Mouse (Mus musculus): ENCODE results near the gene Sat2. TPM values are rescaled to one million over a fixed set of nuclear protein-coding genes. Genes with fewer than 3 reads are reported as not detected.

The Sat2 gene
- polyA plus RNA-seq, 1 experiment from 2014 or later: 18.1 TPM

DNA sequence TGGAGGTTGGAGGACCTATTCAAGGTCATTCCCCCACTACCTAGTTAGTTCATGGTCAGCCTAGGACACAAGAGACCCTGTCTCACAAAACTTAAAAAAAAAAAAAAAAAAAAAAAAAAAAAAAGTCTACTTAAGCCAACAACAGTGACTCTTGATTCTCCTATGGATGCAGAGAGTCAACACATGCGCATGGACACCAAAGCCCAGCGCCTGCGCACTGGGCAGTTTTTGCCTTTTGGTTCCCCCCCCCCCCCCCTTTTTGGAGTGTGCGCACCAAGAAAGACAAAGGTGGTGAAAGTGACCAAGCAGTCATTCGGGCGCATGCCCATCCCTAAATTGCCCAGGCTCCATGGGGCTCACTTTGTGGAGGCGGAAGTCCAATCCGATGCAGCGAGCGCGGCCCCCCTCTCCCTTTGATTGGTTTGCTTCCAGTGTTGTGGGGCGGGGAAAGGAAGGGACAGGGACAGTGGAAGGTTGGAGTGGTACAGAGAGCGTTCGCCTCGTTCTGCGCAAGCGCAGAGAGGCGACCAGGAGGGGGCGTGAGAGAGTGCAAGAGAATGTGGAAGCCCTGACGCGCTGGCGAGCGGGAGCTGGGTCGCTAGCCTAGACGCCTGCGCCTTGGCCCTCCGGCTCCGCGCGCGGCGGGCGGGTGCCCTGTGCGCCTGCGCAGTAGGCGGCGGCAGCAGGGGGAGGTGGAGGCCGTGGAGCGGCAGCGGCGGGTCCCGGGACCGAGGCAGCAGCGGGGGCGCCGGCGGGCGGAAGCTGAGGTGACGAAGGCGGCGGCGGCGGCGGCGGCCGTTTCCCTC, 10.7 kb downstream of the Sat2 start, which contains the start of gene Fxr2:
Fxr2 (plus strand) TSS at position 707 of the 806 bp plus-strand sequence.
- WGBS: under 1% methylated on average over 37 of the region's 56 CpGs
- H3K27me3 ChIP-seq (ENCODE audit: control insufficient read depth, insufficient read depth, low read length): no peaks in the 10 kb centered on the region
- peak; percentile 99 for ATAC-seq (ENCODE audit: insufficient read depth, low FRiP score)

DNA sequence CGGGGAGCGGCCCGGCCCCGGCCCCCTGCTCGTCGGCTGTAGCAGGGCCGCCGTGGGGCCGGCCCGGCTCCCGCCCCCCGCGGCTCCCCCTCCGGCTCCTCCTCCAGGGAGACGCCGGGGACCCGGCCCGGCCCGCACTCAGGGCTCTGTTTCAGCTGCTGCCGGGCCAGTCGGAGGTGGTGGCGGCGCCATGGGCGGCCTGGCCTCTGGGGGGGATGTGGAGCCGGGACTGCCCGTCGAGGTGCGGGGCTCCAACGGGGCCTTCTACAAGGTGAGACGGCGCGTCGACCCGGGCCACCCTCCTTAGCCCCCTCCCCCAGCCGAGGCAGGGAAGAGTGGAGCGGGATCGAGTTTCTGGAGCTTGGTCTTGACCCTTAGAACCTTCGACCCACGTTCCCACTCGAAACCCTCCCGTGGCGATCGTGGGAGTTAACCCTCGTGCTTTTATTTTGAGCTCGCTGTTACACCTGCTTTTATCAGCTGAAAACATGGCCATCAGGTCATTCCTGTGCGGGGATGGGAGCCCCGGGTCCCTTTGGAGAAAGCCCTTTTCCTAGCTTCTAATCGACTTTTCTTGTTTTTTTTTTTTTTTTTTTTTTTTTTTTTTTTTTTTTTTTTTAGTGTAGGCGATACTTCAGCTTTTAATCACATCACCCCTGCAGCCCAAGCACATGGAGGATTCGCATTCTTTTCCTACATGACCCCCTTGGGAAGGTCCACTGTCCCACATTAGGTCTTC, 11.5 kb downstream of the Sat2 start:
- peak overlapping the region; percentile 73 for H3K4me2 ChIP-seq (ENCODE audit: low read depth, low read length)
- WGBS: 1% methylated on average over 43 of the region's 50 CpGs
- H3K36me3 ChIP-seq (ENCODE audit: control insufficient read depth, insufficient read depth, low read length): no peaks in the 10 kb centered on the region
- H3K4me3 ChIP-seq (replicated peaks; ENCODE audit: low read length): peak overlapping the region; percentile 98
- no peaks in the 10 kb centered on the region for H3K27me3 ChIP-seq (ENCODE audit: control insufficient read depth, insufficient read depth, low read length)
- H3K4me1 ChIP-seq (ENCODE audit: control insufficient read depth, insufficient read depth, low read length): peaks cover 13% of the 10 kb centered on the region
- peak overlapping the region; percentile 99 for H3K9ac ChIP-seq (ENCODE audit: low read length)
- no peaks in the 10 kb centered on the region for H3K9me3 ChIP-seq (replicated peaks; ENCODE audit: control insufficient read depth, low read length)
- H3K27ac ChIP-seq (ENCODE audit: low read length): peak overlapping the region; percentile 97
- peak; percentile 70 for ATAC-seq (ENCODE audit: insufficient read depth, low FRiP score)

More for the DNA sequence above, 10.7 kb downstream of the Sat2 start, which contains the start of gene Fxr2:
- Histone ChIP-seq H3K4me3 (replicated peaks; ENCODE audit: low read length) (peak within 1 kb of the TSS; percentile 98), H3K4me2 (ENCODE audit: low read depth, low read length) (peak within 1 kb of the TSS; percentile 73), H3K4me1 (ENCODE audit: control insufficient read depth, insufficient read depth, low read length) (peaks cover 13% of the 10 kb centered on the region), H3K9ac (ENCODE audit: low read length) (peak within 1 kb of the TSS; percentile 99), H3K36me3 (ENCODE audit: control insufficient read depth, insufficient read depth, low read length) (no peaks in the 10 kb centered on the region), H3K9me3 (replicated peaks; ENCODE audit: control insufficient read depth, low read length) (no peaks in the 10 kb centered on the region), H3K27ac (ENCODE audit: low read length) (peak within 1 kb of the TSS; percentile 97)

DNA sequence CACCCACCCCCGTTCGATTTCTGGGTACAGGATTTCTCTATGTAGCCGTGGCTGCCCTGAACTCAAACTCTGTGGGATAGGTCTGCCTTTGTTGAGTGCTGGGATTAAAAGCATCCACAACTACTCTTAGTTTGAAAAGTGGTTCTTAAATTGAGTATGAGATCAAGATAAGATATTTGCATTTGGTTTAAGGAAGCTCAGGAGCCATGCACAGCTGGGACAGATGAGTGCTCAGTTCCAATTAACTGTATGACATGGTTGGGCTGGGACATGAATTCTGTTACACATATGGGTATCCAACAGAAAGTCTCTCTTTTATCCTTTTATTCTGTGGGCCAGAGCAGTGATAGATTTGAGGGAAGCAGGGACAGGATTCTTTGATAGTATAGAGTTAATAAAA, 13.6 kb downstream of the Sat2 start:
- no peak overlapping the region for H3K9ac ChIP-seq (ENCODE audit: low read length)
- peak overlapping the region; percentile 23; the same call in 1 of the 2 replicates for H3K4me2 ChIP-seq (ENCODE audit: low read depth, low read length)
- 73% methylated on average over 3 of the region's 3 CpGs for WGBS

DNA sequence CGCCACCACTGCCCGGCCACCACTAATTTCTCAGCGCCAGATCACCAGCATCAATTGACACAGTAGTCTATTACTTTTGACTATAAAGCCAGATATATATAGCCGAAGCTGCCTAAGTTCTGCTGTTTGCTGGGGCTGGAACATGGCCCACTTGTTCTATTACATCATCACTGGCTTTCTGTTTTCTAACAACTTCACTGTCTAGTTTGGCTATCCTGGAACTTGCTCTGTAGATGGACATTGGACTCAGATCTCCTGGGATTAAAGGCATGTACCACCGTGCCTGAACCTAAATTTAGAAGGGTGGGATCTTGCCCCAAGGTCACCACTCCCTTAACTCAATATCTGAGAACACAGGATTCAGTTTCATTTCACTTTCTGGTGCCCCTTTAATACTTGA, 24.0 kb downstream of the Sat2 start:
- H3K9ac ChIP-seq (ENCODE audit: low read length): no peak overlapping the region
- no peak overlapping the region for H3K4me3 ChIP-seq (replicated peaks; ENCODE audit: low read length)
- H3K36me3 ChIP-seq (ENCODE audit: control insufficient read depth, insufficient read depth, low read length): peaks cover 53% of the 10 kb centered on the region
- no peaks in the 10 kb centered on the region for H3K9me3 ChIP-seq (replicated peaks; ENCODE audit: control insufficient read depth, low read length)
- no peak for ATAC-seq (ENCODE audit: insufficient read depth, low FRiP score)
- H3K4me1 ChIP-seq (ENCODE audit: control insufficient read depth, insufficient read depth, low read length): no peaks in the 10 kb centered on the region
- no peak overlapping the region for H3K4me2 ChIP-seq (ENCODE audit: low read depth, low read length)
- H3K27ac ChIP-seq (ENCODE audit: low read length): no peak overlapping the region
- H3K27me3 ChIP-seq (ENCODE audit: control insufficient read depth, insufficient read depth, low read length): no peaks in the 10 kb centered on the region
- WGBS: 89% methylated on average over 5 of the region's 5 CpGs

More for the DNA sequence above, 13.6 kb downstream of the Sat2 start:
- H3K36me3 ChIP-seq (ENCODE audit: control insufficient read depth, insufficient read depth, low read length): no peaks in the 10 kb centered on the region
- no peaks in the 10 kb centered on the region for H3K27me3 ChIP-seq (ENCODE audit: control insufficient read depth, insufficient read depth, low read length)
- H3K9me3 ChIP-seq (replicated peaks; ENCODE audit: control insufficient read depth, low read length): no peaks in the 10 kb centered on the region
- no peak for ATAC-seq (ENCODE audit: insufficient read depth, low FRiP score)
- peaks cover 13% of the 10 kb centered on the region for H3K4me1 ChIP-seq (ENCODE audit: control insufficient read depth, insufficient read depth, low read length)
- H3K4me3 ChIP-seq (replicated peaks; ENCODE audit: low read length): no peak overlapping the region
- H3K27ac ChIP-seq (ENCODE audit: low read length): no peak overlapping the region

DNA sequence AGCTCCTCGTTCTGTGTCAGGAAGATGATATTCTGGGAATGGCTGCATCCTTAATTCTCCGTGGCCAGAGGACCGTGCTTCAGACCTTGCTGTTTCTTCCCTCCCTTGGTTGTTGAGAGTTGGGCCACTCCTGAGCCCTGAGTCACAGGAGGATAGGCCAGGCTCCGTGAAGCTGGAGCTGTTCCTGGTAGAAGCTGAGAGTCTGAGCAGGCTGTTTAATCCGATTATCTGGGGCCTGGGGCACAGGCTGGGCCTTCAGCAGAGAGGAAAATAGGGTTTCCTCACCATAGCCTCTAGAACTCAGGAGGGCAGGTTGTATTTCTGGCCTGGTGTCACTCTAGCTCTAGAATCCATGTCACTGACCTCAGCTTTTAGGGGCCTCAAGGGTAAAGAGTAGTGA, 31.6 kb downstream of the Sat2 start:
- H3K27me3 ChIP-seq (ENCODE audit: control insufficient read depth, insufficient read depth, low read length): no peaks in the 10 kb centered on the region
- H3K9me3 ChIP-seq (replicated peaks; ENCODE audit: control insufficient read depth, low read length): no peaks in the 10 kb centered on the region
- no peak overlapping the region for H3K27ac ChIP-seq (ENCODE audit: low read length)
- WGBS: 72% methylated on average over 5 of the region's 5 CpGs
- H3K4me3 ChIP-seq (replicated peaks; ENCODE audit: low read length): no peak overlapping the region
- 0 out of 2 replicates have a peak overlapping the region, but pooled peaks have one; percentile 9 for H3K9ac ChIP-seq (ENCODE audit: low read length)
- H3K4me1 ChIP-seq (ENCODE audit: control insufficient read depth, insufficient read depth, low read length): peaks cover 27% of the 10 kb centered on the region
- no peak for ATAC-seq (ENCODE audit: insufficient read depth, low FRiP score)
- peaks cover 24% of the 10 kb centered on the region; the same call in 1 of the 2 replicates for H3K36me3 ChIP-seq (ENCODE audit: control insufficient read depth, insufficient read depth, low read length)
- H3K4me2 ChIP-seq (ENCODE audit: low read depth, low read length): no peak overlapping the region

DNA sequence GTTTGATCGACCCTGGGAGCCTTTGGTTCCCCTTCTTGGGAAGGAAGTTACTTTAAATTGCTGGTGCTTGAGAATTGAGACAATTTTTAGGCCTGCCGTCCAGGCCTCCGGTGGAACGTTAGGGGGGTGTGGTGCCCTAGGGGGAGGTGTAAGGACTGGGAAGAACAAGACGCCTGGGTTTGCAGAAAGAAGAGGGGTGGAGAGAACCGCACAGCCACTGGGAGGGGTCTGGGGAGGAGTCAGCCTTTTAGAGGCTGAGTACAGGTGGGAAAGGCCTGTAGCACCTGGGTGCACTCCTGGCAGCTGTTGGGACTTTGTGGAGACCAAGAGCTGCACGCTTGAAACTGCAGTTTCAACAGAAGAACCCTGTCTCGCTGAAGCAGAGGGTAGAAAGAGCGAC, 32.9 kb downstream of the Sat2 start:
- Histone ChIP-seq H3K4me2 (ENCODE audit: low read depth, low read length) (peak overlapping the region; percentile 47; the same call in 1 of the 2 replicates), H3K9ac (ENCODE audit: low read length) (peak overlapping the region; percentile 61), H3K27me3 (ENCODE audit: control insufficient read depth, insufficient read depth, low read length) (no peaks in the 10 kb centered on the region), H3K27ac (ENCODE audit: low read length) (peak overlapping the region; percentile 76), H3K4me1 (ENCODE audit: control insufficient read depth, insufficient read depth, low read length) (peaks cover 27% of the 10 kb centered on the region), H3K36me3 (ENCODE audit: control insufficient read depth, insufficient read depth, low read length) (peaks cover 18% of the 10 kb centered on the region; the same call in 1 of the 2 replicates), H3K9me3 (replicated peaks; ENCODE audit: control insufficient read depth, low read length) (no peaks in the 10 kb centered on the region), H3K4me3 (replicated peaks; ENCODE audit: low read length) (peak overlapping the region; percentile 24; the same call in 1 of the 2 replicates)
- WGBS: 34% methylated on average over 9 of the region's 9 CpGs
- 0 out of 2 replicates have a peak, but pooled peaks have one; percentile 5 for ATAC-seq (ENCODE audit: insufficient read depth, low FRiP score)

DNA sequence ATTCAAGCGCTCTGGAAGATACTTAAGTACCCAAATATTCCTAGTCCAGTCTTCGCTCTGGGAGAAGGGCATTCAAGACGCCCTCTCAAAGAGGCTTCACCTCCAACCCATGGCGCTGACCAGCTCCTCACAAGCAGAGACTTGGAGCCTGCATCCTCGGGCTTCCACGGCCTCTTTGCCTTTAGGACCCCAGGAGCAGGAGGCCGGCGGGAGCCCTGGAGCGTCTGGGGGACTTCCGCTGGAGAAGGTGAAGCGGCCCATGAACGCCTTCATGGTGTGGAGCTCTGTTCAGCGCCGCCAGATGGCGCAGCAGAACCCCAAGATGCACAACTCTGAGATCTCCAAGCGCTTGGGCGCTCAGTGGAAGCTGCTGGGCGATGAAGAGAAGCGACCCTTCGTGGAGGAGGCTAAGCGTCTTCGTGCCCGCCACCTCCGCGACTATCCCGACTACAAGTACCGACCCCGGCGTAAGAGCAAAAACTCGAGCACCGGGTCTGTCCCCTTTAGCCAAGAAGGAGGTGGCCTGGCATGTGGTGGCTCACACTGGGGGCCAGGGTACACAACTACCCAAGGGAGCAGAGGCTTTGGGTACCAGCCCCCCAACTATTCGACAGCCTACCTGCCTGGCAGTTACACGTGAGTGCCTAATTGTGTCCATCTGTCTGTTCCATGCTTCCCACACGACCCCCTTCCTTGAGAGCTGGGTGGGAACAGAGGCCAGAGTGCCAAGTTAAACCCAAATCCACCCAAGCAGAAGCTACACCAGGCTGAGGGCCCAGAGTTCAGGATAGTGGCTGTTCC, 33.6 kb downstream of the Sat2 start, which contains the start of gene Sox15:
Sox15 (plus strand) TSS at position 51 of the 801 bp plus-strand sequence.
- Histone ChIP-seq H3K36me3 (ENCODE audit: control insufficient read depth, insufficient read depth, low read length) (peaks cover 13% of the 10 kb centered on the region; the same call in 1 of the 2 replicates), H3K4me2 (ENCODE audit: low read depth, low read length) (peak within 1 kb of the TSS; percentile 47), H3K4me1 (ENCODE audit: control insufficient read depth, insufficient read depth, low read length) (peaks cover 27% of the 10 kb centered on the region), H3K27me3 (ENCODE audit: control insufficient read depth, insufficient read depth, low read length) (no peaks in the 10 kb centered on the region), H3K27ac (ENCODE audit: low read length) (peak within 1 kb of the TSS; percentile 94), H3K9me3 (replicated peaks; ENCODE audit: control insufficient read depth, low read length) (no peaks in the 10 kb centered on the region), H3K4me3 (replicated peaks; ENCODE audit: low read length) (peak within 1 kb of the TSS; percentile 26), H3K9ac (ENCODE audit: low read length) (peak within 1 kb of the TSS; percentile 65)
- peak; percentile 62 for ATAC-seq (ENCODE audit: insufficient read depth, low FRiP score)
- WGBS: 29% methylated on average over 34 of the region's 34 CpGs

DNA sequence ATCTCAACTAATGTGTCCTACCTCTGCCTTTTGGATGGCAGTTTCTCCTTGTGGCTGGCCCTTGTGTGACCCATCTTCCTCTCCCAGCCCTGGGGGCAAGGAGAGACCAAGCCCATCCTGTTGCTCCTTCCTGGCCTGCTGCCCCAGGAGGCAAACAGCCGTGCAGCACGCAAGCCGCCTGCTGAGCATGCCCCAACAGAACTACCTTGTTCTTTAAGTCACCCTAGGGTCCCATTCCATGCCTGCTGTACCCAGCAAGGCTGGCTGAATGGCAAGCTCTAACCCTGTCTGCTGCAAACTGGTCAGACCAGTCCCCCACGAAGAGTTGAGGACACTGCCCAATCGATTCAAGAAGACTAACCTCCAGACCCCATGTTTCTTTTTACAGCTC, 34.2 kb downstream of the Sat2 start:
- Histone ChIP-seq H3K9me3 (replicated peaks; ENCODE audit: control insufficient read depth, low read length) (no peaks in the 10 kb centered on the region), H3K4me1 (ENCODE audit: control insufficient read depth, insufficient read depth, low read length) (peaks cover 28% of the 10 kb centered on the region), H3K27me3 (ENCODE audit: control insufficient read depth, insufficient read depth, low read length) (no peaks in the 10 kb centered on the region), H3K4me2 (ENCODE audit: low read depth, low read length) (peak overlapping the region; percentile 47), H3K4me3 (replicated peaks; ENCODE audit: low read length) (peak overlapping the region; percentile 26), H3K36me3 (ENCODE audit: control insufficient read depth, insufficient read depth, low read length) (0 out of 2 replicates have a peak, but pooled peaks cover 9% of the 10 kb centered on the region), H3K27ac (ENCODE audit: low read length) (peak overlapping the region; percentile 94), H3K9ac (ENCODE audit: low read length) (peak overlapping the region; percentile 65)
- WGBS: 65% methylated on average over 5 of the region's 5 CpGs
- ATAC-seq (ENCODE audit: insufficient read depth, low FRiP score): peak; percentile 31; the same call in 1 of the 2 replicates

All from stomach, embryonic 16.5 days (tissue).